Mouse (Mus musculus) ES-Bruce4 (cell line): ENCODE results near the gene Hist2h3c1.
"Not testable (repeated sequence)": the region's sequence is repeated elsewhere in the genome, so short reads cannot be mapped to it uniquely, and the experiment has no call there.

Experiments used
- CTCF ChIP-seq: IDR thresholded peaks from one replicate; pipeline ENCODE4 v1.8.1; 2011; ENCODE audit warnings: low read depth, low read length
- POLR2A ChIP-seq: IDR thresholded peaks from one replicate; pipeline ENCODE4 v1.8.1; 2011; ENCODE audit warnings: low read length; ENCODE audit not compliant: insufficient read depth

GRCm38 (mm10) chr3:96246427-96246856 is at the start of gene Hist2h3c1:
- TF ChIP-seq POLR2A, CTCF: not testable (repeated sequence)
